In the genomic region with DNA sequence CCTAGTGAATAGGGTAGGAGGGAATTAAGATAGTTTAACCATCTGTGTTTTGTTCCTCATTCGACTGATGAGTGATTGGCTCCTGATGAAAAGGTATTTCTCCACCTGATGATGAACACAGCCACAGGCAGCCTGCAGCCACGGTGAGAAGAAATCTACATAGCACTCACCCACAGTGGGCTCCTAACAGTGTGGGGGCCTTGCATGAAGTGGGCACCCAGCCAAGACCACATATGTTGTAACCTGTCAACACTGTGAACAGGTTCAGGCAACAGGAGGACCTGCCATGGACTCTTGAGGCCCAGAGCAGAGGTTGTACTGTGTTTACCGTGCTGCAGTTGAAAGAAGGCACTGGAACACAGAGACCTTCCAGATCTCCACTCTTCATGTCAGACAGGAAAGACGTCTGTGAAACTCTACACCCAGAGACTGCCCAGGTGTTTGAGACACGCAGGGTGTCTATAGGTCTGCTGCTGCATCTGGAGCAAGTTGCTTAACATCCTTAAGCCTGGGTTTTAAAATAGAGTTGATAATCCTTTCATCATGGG, we compare ENCODE assay signal across 20 mouse cellular contexts.
DNase-seq lines count a peak whose midpoint lies in the region; ATAC-seq lines count a peak whose summit lies in the region.
"Had no signal": no experiment of that assay in that cellular context is flagged by ENCODE, and none has a peak within 500 bp of the region (broad histone marks: within the 10 kb centered on the region; RNA-seq: fewer than 3 reads in every experiment).

No protein-coding gene starts in this region.

- 32% methylated on average over 5 of the region's 5 CpGs for WGBS in heart, embryonic 14.5 days
- 46% methylated on average over 5 of the region's 5 CpGs for WGBS in embryonic facial prominence, embryonic 14.5 days
- WGBS in embryonic facial prominence, embryonic 15.5 days, result 34% methylated on average over 5 of the region's 5 CpGs

- no peak overlapping the region for H3K27ac ChIP-seq in heart, embryonic 14.5 days (replicated peaks in 1 of 2; ENCODE audit: control insufficient read depth in 1 of 2, insufficient read depth in 1 of 2, low read depth in 2 of 2, low read length in 2 of 2)
- no peak overlapping the region for H3K27ac ChIP-seq in embryonic facial prominence, embryonic 14.5 days (replicated peaks; ENCODE audit: low read depth, low read length)
- H3K27ac ChIP-seq in embryonic facial prominence, embryonic 15.5 days (replicated peaks), result no peak overlapping the region
- H3K27ac ChIP-seq: embryonic facial prominence, embryonic 12.5 days; forebrain, embryonic 13.5 days; forebrain, embryonic 15.5 days had no signal

- H3K4me2 ChIP-seq in heart, embryonic 14.5 days (ENCODE audit: low read length), result no peak overlapping the region
- no peak overlapping the region for H3K4me2 ChIP-seq in embryonic facial prominence, embryonic 14.5 days (ENCODE audit: low read depth, low read length)
- no peak overlapping the region for H3K4me2 ChIP-seq in embryonic facial prominence, embryonic 15.5 days (replicated peaks)
- H3K4me2 ChIP-seq: embryonic facial prominence, embryonic 12.5 days; forebrain, embryonic 13.5 days; forebrain, embryonic 15.5 days had no signal

- H3K4me3 ChIP-seq in heart, embryonic 14.5 days (ENCODE audit: control insufficient read depth in 1 of 2, insufficient read depth in 1 of 2, low read depth in 1 of 2, low read length in 2 of 2), result no peak overlapping the region
- H3K4me3 ChIP-seq in embryonic facial prominence, embryonic 14.5 days (ENCODE audit: low read depth, low read length), result no peak overlapping the region
- H3K4me3 ChIP-seq in embryonic facial prominence, embryonic 15.5 days (replicated peaks), result no peak overlapping the region
- H3K4me3 ChIP-seq: embryonic facial prominence, embryonic 12.5 days; erythroblast, embryonic 14.5 days; forebrain, embryonic 13.5 days; forebrain, embryonic 15.5 days had no signal

- DNase-seq in heart, postnatal 10 days, result no peak
- DNase-seq in embryonic facial prominence, embryonic 14.5 days (ENCODE audit: low spot score), result peak; percentile 59
- DNase-seq in natural killer cell, adult 2 months (ENCODE audit: low spot score in 2 of 2), result no peak
- no peak for DNase-seq in adrenal gland, adult 2 months
- DNase-seq in cerebellum, adult 11-12 months, result no peak
- DNase-seq: adrenal gland, postnatal 10 days; adrenal gland, postnatal 36 days; cerebellum, adult 18-20 months; cerebellum, adult 8-10 months; cerebellum, adult 9-11 months; cerebellum, postnatal 36 days; embryo, embryonic 11 days; forebrain, postnatal 0 days had no signal

- no peaks in the 10 kb centered on the region for H3K27me3 ChIP-seq in heart, embryonic 14.5 days (ENCODE audit: control insufficient read depth, insufficient read depth, low read length)
- H3K27me3 ChIP-seq in embryonic facial prominence, embryonic 14.5 days (replicated peaks; ENCODE audit: control insufficient read depth, insufficient read depth, low read length), result no peaks in the 10 kb centered on the region
- H3K27me3 ChIP-seq in embryonic facial prominence, embryonic 15.5 days, result no peaks in the 10 kb centered on the region
- H3K27me3 ChIP-seq: embryonic facial prominence, embryonic 12.5 days; forebrain, embryonic 13.5 days; forebrain, embryonic 15.5 days had no signal

- H3K9me3 ChIP-seq in heart, embryonic 14.5 days (ENCODE audit: control insufficient read depth, low read length), result no peaks in the 10 kb centered on the region
- H3K9me3 ChIP-seq in embryonic facial prominence, embryonic 14.5 days (ENCODE audit: control insufficient read depth, low read length), result no peaks in the 10 kb centered on the region
- no peaks in the 10 kb centered on the region for H3K9me3 ChIP-seq in embryonic facial prominence, embryonic 15.5 days (replicated peaks)
- H3K9me3 ChIP-seq: embryonic facial prominence, embryonic 12.5 days; forebrain, embryonic 13.5 days; forebrain, embryonic 15.5 days had no signal

- H3K36me3 ChIP-seq in heart, embryonic 14.5 days (ENCODE audit: control insufficient read depth, insufficient read depth, low read length), result no peaks in the 10 kb centered on the region
- H3K36me3 ChIP-seq in embryonic facial prominence, embryonic 14.5 days (ENCODE audit: control insufficient read depth, insufficient read depth, low read length), result no peaks in the 10 kb centered on the region
- H3K36me3 ChIP-seq in embryonic facial prominence, embryonic 15.5 days, result no peaks in the 10 kb centered on the region
- H3K36me3 ChIP-seq: embryonic facial prominence, embryonic 12.5 days; forebrain, embryonic 15.5 days had no signal

- 0 out of 2 replicates have a peak, but pooled peaks have one; percentile 35 for ATAC-seq in heart, embryonic 14.5 days (ENCODE audit: insufficient number of reproducible peaks, insufficient read depth, low FRiP score, low read depth)
- ATAC-seq in embryonic facial prominence, embryonic 14.5 days (ENCODE audit: low read depth), result peak; percentile 82
- ATAC-seq in embryonic facial prominence, embryonic 15.5 days (ENCODE audit: insufficient number of reproducible peaks, low FRiP score, low TSS enrichment, low read depth), result peak; percentile 79; the same call in 1 of the 2 replicates
- ATAC-seq in granulocyte monocyte progenitor cell, adult 5-6 weeks (replicated peaks; ENCODE audit: poor library complexity, severe bottlenecking), result peak; percentile 22; the same call in 1 of the 2 replicates
- ATAC-seq: forebrain, embryonic 13.5 days; forebrain, embryonic 15.5 days; forebrain, postnatal 0 days had no signal

- intact Hi-C loops in heart, postnatal 10 days (cut with DNase I), result no loop called here

- no peak overlapping the region for H3K9ac ChIP-seq in heart, embryonic 14.5 days (ENCODE audit: low read length)
- no peak overlapping the region for H3K9ac ChIP-seq in embryonic facial prominence, embryonic 14.5 days (ENCODE audit: low read depth, low read length)
- no peak overlapping the region for H3K9ac ChIP-seq in embryonic facial prominence, embryonic 15.5 days
- H3K9ac ChIP-seq: embryonic facial prominence, embryonic 12.5 days; forebrain, embryonic 13.5 days; forebrain, embryonic 15.5 days; forebrain, postnatal 0 days had no signal

- H3K4me1 ChIP-seq in heart, embryonic 14.5 days (ENCODE audit: control insufficient read depth in 2 of 2, insufficient read depth in 2 of 2, low read length in 2 of 2), result peaks cover 0 to 2% of the 10 kb centered on the region in 2 experiments; a peak in 2 of 4 replicates
- no peaks in the 10 kb centered on the region for H3K4me1 ChIP-seq in embryonic facial prominence, embryonic 14.5 days (ENCODE audit: control insufficient read depth, insufficient read depth, low read length)
- no peaks in the 10 kb centered on the region for H3K4me1 ChIP-seq in embryonic facial prominence, embryonic 15.5 days
- H3K4me1 ChIP-seq: embryonic facial prominence, embryonic 12.5 days; forebrain, embryonic 13.5 days; forebrain, embryonic 15.5 days had no signal

Comparison
In these comparisons a context has a peak if more than half of its experiments do, and no peak if none do; other contexts are left out.
1. ATAC-seq: peak in every context shown above with its lines; median percentile 82 in embryonic facial prominence, embryonic 14.5 days; 79 in embryonic facial prominence, embryonic 15.5 days; 35 in heart, embryonic 14.5 days; 22 in granulocyte monocyte progenitor cell, adult 5-6 weeks.